Mouse (Mus musculus): ENCODE data around the gene Psapl1. TPM values are rescaled to one million over a fixed set of nuclear protein-coding genes. Genes with fewer than 3 reads are reported as not detected.

The Psapl1 gene
- polyA plus RNA-seq, 1 experiment from 2014 or later = 42.0 TPM

- no peak for ATAC-seq (ENCODE audit: insufficient read depth, low FRiP score)
- H3K9me3 ChIP-seq (replicated peaks; ENCODE audit: control insufficient read depth, low read length) = no peaks in the 10 kb centered on the region
Observed at GRCm38 (mm10) chr5:36178215-36178614, 25.6 kb upstream of the Psapl1 start.

DNA sequence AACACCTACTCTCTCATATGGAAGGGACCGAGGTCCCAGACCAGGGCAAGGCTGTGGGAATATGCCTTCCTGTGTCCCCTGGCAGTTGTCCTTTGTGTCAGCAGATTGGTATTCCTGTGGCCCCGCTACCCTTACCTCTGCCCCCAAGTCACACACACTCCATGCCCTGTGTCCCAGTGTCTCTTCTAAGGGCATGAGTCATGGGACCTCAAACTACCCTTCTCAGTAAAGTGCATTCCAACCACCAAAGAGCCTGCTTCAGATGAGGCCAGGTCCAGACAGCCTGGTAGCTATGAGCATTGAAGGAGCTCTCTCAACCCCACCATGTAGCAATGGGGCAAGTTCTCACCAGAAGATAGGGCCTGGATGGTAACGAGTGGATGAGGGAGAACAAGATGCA is 25.0 kb upstream of the Psapl1 start:
- no peak for ATAC-seq (ENCODE audit: insufficient read depth, low FRiP score)
- no peak overlapping the region for H3K9ac ChIP-seq (ENCODE audit: low read length)
- H3K9me3 ChIP-seq (replicated peaks; ENCODE audit: control insufficient read depth, low read length) = no peaks in the 10 kb centered on the region
- H3K36me3 ChIP-seq (ENCODE audit: control insufficient read depth, insufficient read depth, low read length) = no peaks in the 10 kb centered on the region
- no peak overlapping the region for H3K4me3 ChIP-seq (replicated peaks; ENCODE audit: low read length)
- H3K4me1 ChIP-seq (ENCODE audit: control insufficient read depth, insufficient read depth, low read length) = no peaks in the 10 kb centered on the region
- no peaks in the 10 kb centered on the region for H3K27me3 ChIP-seq (ENCODE audit: control insufficient read depth, insufficient read depth, low read length)
- 86% methylated on average over 3 of the region's 3 CpGs for WGBS
- H3K27ac ChIP-seq (ENCODE audit: low read length) = no peak overlapping the region
- no peak overlapping the region for H3K4me2 ChIP-seq (ENCODE audit: low read depth, low read length)

More at GRCm38 (mm10) chr5:36178215-36178614, 25.6 kb upstream of the Psapl1 start:
- Histone ChIP-seq H3K4me2 (ENCODE audit: low read depth, low read length) (no peak overlapping the region), H3K9ac (ENCODE audit: low read length) (no peak overlapping the region), H3K4me3 (replicated peaks; ENCODE audit: low read length) (no peak overlapping the region), H3K4me1 (ENCODE audit: control insufficient read depth, insufficient read depth, low read length) (no peaks in the 10 kb centered on the region), H3K27ac (ENCODE audit: low read length) (no peak overlapping the region), H3K36me3 (ENCODE audit: control insufficient read depth, insufficient read depth, low read length) (no peaks in the 10 kb centered on the region), H3K27me3 (ENCODE audit: control insufficient read depth, insufficient read depth, low read length) (no peaks in the 10 kb centered on the region)
- WGBS = 37% methylated on average over 7 of the region's 7 CpGs

DNA sequence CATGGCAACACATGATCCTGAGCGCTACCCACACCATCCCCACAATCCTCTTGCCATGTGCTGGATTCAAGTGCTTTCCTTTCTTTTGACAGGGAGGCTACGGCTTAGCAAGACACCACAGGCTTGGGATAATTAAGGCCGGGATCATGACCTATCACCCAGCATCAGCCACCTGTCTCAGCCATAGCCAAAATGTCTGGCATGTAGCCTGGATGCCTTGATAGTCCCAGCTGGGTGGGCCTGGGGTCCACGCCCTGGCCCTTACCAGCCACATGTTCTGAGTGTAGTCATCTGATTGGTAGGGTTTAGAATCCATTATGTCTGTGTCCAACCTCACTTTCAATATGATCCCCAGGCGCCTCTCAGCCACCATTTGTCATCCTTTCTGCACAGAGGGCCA is 24.1 kb upstream of the Psapl1 start:
- no peaks in the 10 kb centered on the region for H3K36me3 ChIP-seq (ENCODE audit: control insufficient read depth, insufficient read depth, low read length)
- H3K4me3 ChIP-seq (replicated peaks; ENCODE audit: low read length) = no peak overlapping the region
- H3K9me3 ChIP-seq (replicated peaks; ENCODE audit: control insufficient read depth, low read length) = no peaks in the 10 kb centered on the region
- H3K4me2 ChIP-seq (ENCODE audit: low read depth, low read length) = no peak overlapping the region
- H3K27me3 ChIP-seq (ENCODE audit: control insufficient read depth, insufficient read depth, low read length) = no peaks in the 10 kb centered on the region
- whole genome bisulfite sequencing = 77% methylated on average over 5 of the region's 5 CpGs
- no peak overlapping the region for H3K9ac ChIP-seq (ENCODE audit: low read length)
- H3K4me1 ChIP-seq (ENCODE audit: control insufficient read depth, insufficient read depth, low read length) = no peaks in the 10 kb centered on the region
- no peak overlapping the region for H3K27ac ChIP-seq (ENCODE audit: low read length)
- ATAC-seq (ENCODE audit: insufficient read depth, low FRiP score) = no peak

DNA sequence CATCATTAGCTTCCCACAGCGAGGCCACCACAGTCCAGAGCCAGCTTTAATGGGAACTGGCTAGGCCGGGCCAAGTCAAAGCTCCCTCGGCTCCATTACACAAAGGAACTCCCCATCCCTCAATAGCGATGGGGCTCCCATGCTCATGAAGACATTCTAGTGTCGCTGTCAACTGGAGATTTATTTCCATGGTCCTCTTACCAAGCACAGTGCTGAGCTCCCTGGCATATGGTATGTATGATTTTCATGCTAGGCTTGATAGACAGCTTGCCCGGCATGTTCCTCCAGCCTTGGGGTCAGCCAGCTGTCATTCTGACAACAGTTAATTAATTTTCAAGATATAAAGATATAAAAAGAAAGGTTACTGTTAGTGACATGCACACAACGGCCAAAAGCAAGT is 21.5 kb upstream of the Psapl1 start:
- 79% methylated on average over 7 of the region's 7 CpGs for WGBS
- H3K4me1 ChIP-seq (ENCODE audit: control insufficient read depth, insufficient read depth, low read length) = no peaks in the 10 kb centered on the region
- H3K9ac ChIP-seq (ENCODE audit: low read length) = no peak overlapping the region

GRCm38 (mm10) chr5:36186294-36187053 is 17.3 kb upstream of the Psapl1 start:
- H3K4me2 ChIP-seq (ENCODE audit: low read depth, low read length) = no peak overlapping the region
- H3K4me3 ChIP-seq (replicated peaks; ENCODE audit: low read length) = no peak overlapping the region
- H3K9ac ChIP-seq (ENCODE audit: low read length) = no peak overlapping the region
- no peak for ATAC-seq (ENCODE audit: insufficient read depth, low FRiP score)
- H3K27me3 ChIP-seq (ENCODE audit: control insufficient read depth, insufficient read depth, low read length) = no peaks in the 10 kb centered on the region
- H3K36me3 ChIP-seq (ENCODE audit: control insufficient read depth, insufficient read depth, low read length) = no peaks in the 10 kb centered on the region
- 36% methylated on average over 8 of the region's 8 CpGs for WGBS
- H3K9me3 ChIP-seq (replicated peaks; ENCODE audit: control insufficient read depth, low read length) = no peaks in the 10 kb centered on the region
- H3K27ac ChIP-seq (ENCODE audit: low read length) = no peak overlapping the region
- H3K4me1 ChIP-seq (ENCODE audit: control insufficient read depth, insufficient read depth, low read length) = no peaks in the 10 kb centered on the region

More for the DNA sequence above, 21.5 kb upstream of the Psapl1 start:
- no peak for ATAC-seq (ENCODE audit: insufficient read depth, low FRiP score)
- Histone ChIP-seq H3K4me2 (ENCODE audit: low read depth, low read length) (no peak overlapping the region), H3K36me3 (ENCODE audit: control insufficient read depth, insufficient read depth, low read length) (no peaks in the 10 kb centered on the region), H3K27me3 (ENCODE audit: control insufficient read depth, insufficient read depth, low read length) (no peaks in the 10 kb centered on the region), H3K9me3 (replicated peaks; ENCODE audit: control insufficient read depth, low read length) (no peaks in the 10 kb centered on the region), H3K27ac (ENCODE audit: low read length) (no peak overlapping the region), H3K4me3 (replicated peaks; ENCODE audit: low read length) (no peak overlapping the region)

- H3K4me2 ChIP-seq (ENCODE audit: low read depth, low read length) = no peak overlapping the region
- no peak overlapping the region for H3K9ac ChIP-seq (ENCODE audit: low read length)
- no peak overlapping the region for H3K27ac ChIP-seq (ENCODE audit: low read length)
- H3K36me3 ChIP-seq (ENCODE audit: control insufficient read depth, insufficient read depth, low read length) = no peaks in the 10 kb centered on the region
- H3K27me3 ChIP-seq (ENCODE audit: control insufficient read depth, insufficient read depth, low read length) = no peaks in the 10 kb centered on the region
- H3K4me1 ChIP-seq (ENCODE audit: control insufficient read depth, insufficient read depth, low read length) = no peaks in the 10 kb centered on the region
- WGBS = 87% methylated on average over 4 of the region's 4 CpGs
- no peak for ATAC-seq (ENCODE audit: insufficient read depth, low FRiP score)
- no peak overlapping the region for H3K4me3 ChIP-seq (replicated peaks; ENCODE audit: low read length)
- H3K9me3 ChIP-seq (replicated peaks; ENCODE audit: control insufficient read depth, low read length) = no peaks in the 10 kb centered on the region
Observed at GRCm38 (mm10) chr5:36188310-36188709, 15.5 kb upstream of the Psapl1 start.

GRCm38 (mm10) chr5:36191285-36191684 is 12.5 kb upstream of the Psapl1 start:
- Histone ChIP-seq H3K27me3 (ENCODE audit: control insufficient read depth, insufficient read depth, low read length) (no peaks in the 10 kb centered on the region), H3K9ac (ENCODE audit: low read length) (no peak overlapping the region), H3K9me3 (replicated peaks; ENCODE audit: control insufficient read depth, low read length) (no peaks in the 10 kb centered on the region), H3K27ac (ENCODE audit: low read length) (no peak overlapping the region), H3K36me3 (ENCODE audit: control insufficient read depth, insufficient read depth, low read length) (no peaks in the 10 kb centered on the region), H3K4me1 (ENCODE audit: control insufficient read depth, insufficient read depth, low read length) (0 out of 2 replicates have a peak, but pooled peaks cover 8% of the 10 kb centered on the region), H3K4me3 (replicated peaks; ENCODE audit: low read length) (no peak overlapping the region), H3K4me2 (ENCODE audit: low read depth, low read length) (no peak overlapping the region)
- WGBS = 91% methylated on average over 4 of the region's 4 CpGs
- no peak for ATAC-seq (ENCODE audit: insufficient read depth, low FRiP score)

DNA sequence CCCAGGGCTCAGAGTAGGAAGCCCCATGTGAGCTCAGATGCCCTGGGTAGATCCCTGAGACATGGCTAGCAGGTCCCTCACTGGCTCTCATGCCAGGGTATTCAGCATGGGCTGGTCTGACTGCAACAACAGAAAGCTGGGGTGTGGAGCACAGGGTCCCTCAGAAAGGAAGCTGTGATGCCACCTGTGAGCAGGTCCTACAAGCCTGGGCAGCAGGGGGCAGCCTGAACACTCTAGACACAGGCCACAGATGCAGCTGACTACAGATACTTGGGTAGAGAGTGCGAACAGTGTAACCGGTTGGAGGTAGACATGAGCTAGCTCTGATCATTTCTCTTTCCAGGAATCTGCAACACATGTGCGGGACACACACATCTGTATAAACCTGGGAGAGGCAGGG is 11.9 kb upstream of the Psapl1 start:
- no peaks in the 10 kb centered on the region for H3K9me3 ChIP-seq (replicated peaks; ENCODE audit: control insufficient read depth, low read length)
- H3K4me1 ChIP-seq (ENCODE audit: control insufficient read depth, insufficient read depth, low read length) = 0 out of 2 replicates have a peak, but pooled peaks cover 8% of the 10 kb centered on the region
- no peaks in the 10 kb centered on the region for H3K36me3 ChIP-seq (ENCODE audit: control insufficient read depth, insufficient read depth, low read length)
- H3K9ac ChIP-seq (ENCODE audit: low read length) = no peak overlapping the region
- H3K4me3 ChIP-seq (replicated peaks; ENCODE audit: low read length) = no peak overlapping the region
- no peak overlapping the region for H3K27ac ChIP-seq (ENCODE audit: low read length)
- 78% methylated on average over 3 of the region's 3 CpGs for WGBS
- no peak for ATAC-seq (ENCODE audit: insufficient read depth, low FRiP score)
- H3K4me2 ChIP-seq (ENCODE audit: low read depth, low read length) = no peak overlapping the region
- no peaks in the 10 kb centered on the region for H3K27me3 ChIP-seq (ENCODE audit: control insufficient read depth, insufficient read depth, low read length)

- no peaks in the 10 kb centered on the region for H3K9me3 ChIP-seq (replicated peaks; ENCODE audit: control insufficient read depth, low read length)
- H3K4me3 ChIP-seq (replicated peaks; ENCODE audit: low read length) = no peak overlapping the region
- no peaks in the 10 kb centered on the region for H3K36me3 ChIP-seq (ENCODE audit: control insufficient read depth, insufficient read depth, low read length)
- no peak for ATAC-seq (ENCODE audit: insufficient read depth, low FRiP score)
- 69% methylated on average over 2 of the region's 2 CpGs for WGBS
- no peak overlapping the region for H3K4me2 ChIP-seq (ENCODE audit: low read depth, low read length)
- H3K27me3 ChIP-seq (ENCODE audit: control insufficient read depth, insufficient read depth, low read length) = no peaks in the 10 kb centered on the region
- no peak overlapping the region for H3K27ac ChIP-seq (ENCODE audit: low read length)
- H3K9ac ChIP-seq (ENCODE audit: low read length) = no peak overlapping the region
- 0 out of 2 replicates have a peak, but pooled peaks cover 8% of the 10 kb centered on the region for H3K4me1 ChIP-seq (ENCODE audit: control insufficient read depth, insufficient read depth, low read length)
Observed at GRCm38 (mm10) chr5:36192677-36193076, 11.1 kb upstream of the Psapl1 start.

All from stomach, embryonic 16.5 days (tissue).